Mouse (Mus musculus) thymus, postnatal 0 days (tissue): Measurements from ENCODE around the gene Tmem200c. TPM values are rescaled to one million over a fixed set of nuclear protein-coding genes. Genes with fewer than 3 reads are reported as not detected.

Experiments used
- DNase-seq: peaks from one replicate; pipeline ENCODE4 v3.0.0-alpha.2; 2015; ENCODE audit warnings: low spot score
- polyA plus RNA-seq: library from polyadenylated mRNA; unstranded; fragments of >200 nt; fragmentation: Nextera tagmentation; extraction: Ambion mirVana; gene quantifications from 2 replicates; pipeline ENCODE4 v1.2.1, GENCODE M21; 2015

The Tmem200c gene
- polyA plus RNA-seq, result not detected in 2 replicates

- DNase-seq, result no peak
Observed at GRCm38 (mm10) chr17:68826323-68826722, at the start of gene Tmem200c. Gene Tmem200c, plus strand, starts transcription at chr17:68826623.

GRCm38 (mm10) chr17:68793741-68794140 is 32.7 kb upstream of the Tmem200c start:
- DNase-seq, result no peak

GRCm38 (mm10) chr17:68836655-68837012 is 10.2 kb downstream of the Tmem200c start:
- DNase-seq, result no peak

- DNase-seq, result no peak
Observed at GRCm38 (mm10) chr17:68837013-68837858, 10.8 kb downstream of the Tmem200c start.

- no peak for DNase-seq
Observed at GRCm38 (mm10) chr17:68837859-68838194, 11.4 kb downstream of the Tmem200c start.

GRCm38 (mm10) chr17:68839888-68840571 is 13.6 kb downstream of the Tmem200c start:
- DNase-seq, result no peak

GRCm38 (mm10) chr17:68840572-68840939 is 14.1 kb downstream of the Tmem200c start:
- no peak for DNase-seq

GRCm38 (mm10) chr17:68841097-68841891 is 14.9 kb downstream of the Tmem200c start:
- DNase-seq, result no peak

- no peak for DNase-seq
Observed at GRCm38 (mm10) chr17:68841892-68842252, 15.4 kb downstream of the Tmem200c start.

- DNase-seq, result no peak
Observed at GRCm38 (mm10) chr17:68845931-68846330, 19.5 kb downstream of the Tmem200c start.

- no peak for DNase-seq
Observed at GRCm38 (mm10) chr17:68848739-68849138, 22.3 kb downstream of the Tmem200c start.

- DNase-seq, result no peak
Observed at GRCm38 (mm10) chr17:68852171-68852966, 25.9 kb downstream of the Tmem200c start.

GRCm38 (mm10) chr17:68864175-68864574 is 37.8 kb downstream of the Tmem200c start:
- DNase-seq, result no peak

- no peak for DNase-seq
Observed at GRCm38 (mm10) chr17:68868439-68868838, 42.0 kb downstream of the Tmem200c start.

- no peak for DNase-seq
Observed at GRCm38 (mm10) chr17:68874021-68874420, 47.6 kb downstream of the Tmem200c start.

GRCm38 (mm10) chr17:68875251-68875650 is 48.8 kb downstream of the Tmem200c start:
- DNase-seq, result no peak

GRCm38 (mm10) chr17:68875917-68876495 is 49.6 kb downstream of the Tmem200c start:
- no peak for DNase-seq

- DNase-seq, result no peak
Observed at GRCm38 (mm10) chr17:68881725-68882524, 55.5 kb downstream of the Tmem200c start.

GRCm38 (mm10) chr17:68883474-68884083 is 57.2 kb downstream of the Tmem200c start:
- no peak for DNase-seq
